Mouse (Mus musculus) liver, embryonic 15.5 days (tissue): ENCODE data around the gene Fam32a. TPM values are rescaled to one million over a fixed set of nuclear protein-coding genes. Genes with fewer than 3 reads are reported as not detected.

Experiments used
- ATAC-seq: fragments of 200-750 bp; cut with Nextera tagmentation; 2 replicates; pipeline ENCODE4 v1.8.0; 2017; ENCODE audit warnings: moderate number of reproducible peaks, mild to moderate bottlenecking, moderate library complexity; ENCODE audit not compliant: insufficient read depth
- H3K27ac ChIP-seq: fragments of 300-500 bp; sonication (generic); replicated peaks from 2 replicates; pipeline ENCODE4 v1.5.1; 2015; ENCODE audit warnings: mild to moderate bottlenecking, inconsistent platforms
- H3K27me3 ChIP-seq: fragments of 300-500 bp; sonication (generic); 2 replicates; pipeline ENCODE4 v1.6.1; 2015; ENCODE audit warnings: mild to moderate bottlenecking, inconsistent platforms
- H3K36me3 ChIP-seq: fragments of 300-500 bp; sonication (generic); replicated peaks from 2 replicates; pipeline ENCODE4 v1.6.1; 2015; ENCODE audit warnings: moderate library complexity, mild to moderate bottlenecking, inconsistent platforms
- H3K4me1 ChIP-seq: fragments of 300-500 bp; sonication (generic); replicated peaks from 2 replicates; pipeline ENCODE4 v1.6.1; 2015; ENCODE audit warnings: inconsistent platforms
- H3K4me2 ChIP-seq: fragments of 300-500 bp; sonication (generic); 2 replicates; pipeline ENCODE4 v1.6.1; 2015; ENCODE audit warnings: moderate library complexity, mild to moderate bottlenecking, inconsistent platforms
- H3K4me3 ChIP-seq: fragments of 300-500 bp; sonication (generic); replicated peaks from 2 replicates; pipeline ENCODE4 v1.5.1; 2015; ENCODE audit warnings: mild to moderate bottlenecking, inconsistent platforms
- H3K9ac ChIP-seq: fragments of 300-500 bp; sonication (generic); 2 replicates; pipeline ENCODE4 v1.6.1; 2015; ENCODE audit warnings: moderate library complexity, mild to moderate bottlenecking, inconsistent platforms
- H3K9me3 ChIP-seq: fragments of 300-500 bp; sonication (generic); replicated peaks from 2 replicates; pipeline ENCODE4 v1.6.1; 2016; ENCODE audit warnings: inconsistent platforms
- WGBS: fragments of 180-500 bp; shearing (Covaris S2); methylation state at CpG from one replicate; pipeline ENCODE4 v1.1.7; 2015; ENCODE audit warnings: mixed read lengths; ENCODE audit not compliant: insufficient replicate concordance; 5-methylcytosine and 5-hydroxymethylcytosine counted together
- polyA plus RNA-seq: library from polyadenylated mRNA; unstranded; fragments of >200 nt; fragmentation: Nextera tagmentation; extraction: Ambion mirVana; gene quantifications from 2 replicates; pipeline ENCODE4 v1.2.1, GENCODE M21; 2015

Fam32a gene
- polyA plus RNA-seq, 1 experiment from 2014 or later, result 32.2 TPM

DNA sequence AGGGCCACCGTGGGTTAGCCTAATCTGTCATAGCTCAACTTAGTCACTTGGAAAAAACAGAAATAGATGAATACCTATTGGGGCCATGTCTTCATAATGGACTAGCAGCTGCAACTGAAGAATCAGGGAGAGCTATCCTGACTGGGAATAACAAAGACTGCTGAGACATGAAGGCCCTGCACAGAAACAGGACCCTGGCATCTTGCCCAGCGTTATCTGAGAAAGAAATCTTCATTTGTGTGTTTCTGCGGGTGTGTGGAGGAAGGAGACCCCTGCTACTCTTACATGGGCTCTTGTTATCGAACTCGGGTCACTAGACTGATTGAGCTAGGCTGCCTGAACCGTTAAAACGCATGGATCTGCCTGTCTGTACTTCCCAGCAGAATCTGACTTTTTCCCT, 21.4 kb downstream of the Fam32a start:
- Histone ChIP-seq H3K4me1 (peaks cover 48% of the 10 kb centered on the region), H3K36me3 (peaks cover 11% of the 10 kb centered on the region; the same call in 1 of the 2 replicates), H3K4me2 (peak overlapping the region; percentile 86), H3K9me3 (no peaks in the 10 kb centered on the region), H3K27ac (peak overlapping the region; percentile 99; the same call in 1 of the 2 replicates), H3K4me3 (peak overlapping the region; percentile 80), H3K9ac (peak overlapping the region; percentile 66), H3K27me3 (no peaks in the 10 kb centered on the region)
- WGBS, result 46% methylated on average over 7 of the region's 7 CpGs
- ATAC-seq, result no peak

DNA sequence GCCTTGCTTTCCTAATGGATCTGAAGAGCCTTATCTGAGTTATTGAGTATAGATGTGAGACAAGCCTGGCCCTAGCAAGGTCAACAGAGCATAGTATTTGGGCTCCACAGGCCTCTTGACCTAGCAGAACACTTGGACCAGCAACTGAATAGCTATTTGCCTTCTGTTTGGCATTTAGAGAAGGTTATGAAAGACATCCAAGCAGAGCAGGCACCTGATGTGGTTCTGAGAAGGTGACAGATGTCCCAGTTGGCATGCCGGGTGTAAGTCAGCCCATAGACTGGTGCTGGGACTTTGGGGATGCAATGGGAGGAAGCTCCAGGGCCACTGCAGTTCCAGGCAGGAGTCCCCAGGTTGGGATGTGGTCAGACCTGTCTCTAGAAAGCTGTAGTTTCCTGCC, 22.7 kb downstream of the Fam32a start:
- no peak for ATAC-seq
- Histone ChIP-seq H3K4me2 (no peak overlapping the region), H3K4me1 (peaks cover 48% of the 10 kb centered on the region), H3K27ac (no peak overlapping the region), H3K9me3 (no peaks in the 10 kb centered on the region), H3K27me3 (no peaks in the 10 kb centered on the region), H3K36me3 (peaks cover 20% of the 10 kb centered on the region), H3K9ac (no peak overlapping the region), H3K4me3 (no peak overlapping the region)
- WGBS, result 89% methylated on average over 1 of the region's 1 CpGs

DNA sequence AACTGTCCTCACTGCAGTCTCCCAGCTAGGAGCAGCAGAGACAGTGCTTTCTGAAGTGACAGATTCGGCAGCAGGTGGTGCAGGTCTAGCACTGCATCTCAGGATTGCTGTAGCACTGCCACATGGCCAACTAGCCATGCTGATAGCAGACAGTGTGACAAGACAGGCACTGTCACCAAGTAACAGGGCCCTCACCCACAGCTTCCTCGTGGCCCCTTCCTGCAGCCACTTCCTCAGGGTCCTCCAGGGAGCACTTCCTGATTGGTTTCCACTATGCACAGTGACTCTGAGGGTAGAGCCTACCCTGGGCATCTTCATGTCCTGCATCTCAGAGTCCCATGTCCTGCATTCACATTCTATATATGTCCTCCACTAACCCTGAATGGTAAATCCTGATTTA, 25.1 kb downstream of the Fam32a start:
- Histone ChIP-seq H3K4me1 (peaks cover 42% of the 10 kb centered on the region), H3K4me2 (peak overlapping the region; percentile 30), H3K27me3 (no peaks in the 10 kb centered on the region), H3K36me3 (peaks cover 33% of the 10 kb centered on the region), H3K9me3 (no peaks in the 10 kb centered on the region), H3K9ac (no peak overlapping the region), H3K27ac (peak overlapping the region; percentile 24; the same call in 1 of the 2 replicates), H3K4me3 (no peak overlapping the region)
- ATAC-seq, result no peak
- 15% methylated on average over 2 of the region's 2 CpGs for WGBS

DNA sequence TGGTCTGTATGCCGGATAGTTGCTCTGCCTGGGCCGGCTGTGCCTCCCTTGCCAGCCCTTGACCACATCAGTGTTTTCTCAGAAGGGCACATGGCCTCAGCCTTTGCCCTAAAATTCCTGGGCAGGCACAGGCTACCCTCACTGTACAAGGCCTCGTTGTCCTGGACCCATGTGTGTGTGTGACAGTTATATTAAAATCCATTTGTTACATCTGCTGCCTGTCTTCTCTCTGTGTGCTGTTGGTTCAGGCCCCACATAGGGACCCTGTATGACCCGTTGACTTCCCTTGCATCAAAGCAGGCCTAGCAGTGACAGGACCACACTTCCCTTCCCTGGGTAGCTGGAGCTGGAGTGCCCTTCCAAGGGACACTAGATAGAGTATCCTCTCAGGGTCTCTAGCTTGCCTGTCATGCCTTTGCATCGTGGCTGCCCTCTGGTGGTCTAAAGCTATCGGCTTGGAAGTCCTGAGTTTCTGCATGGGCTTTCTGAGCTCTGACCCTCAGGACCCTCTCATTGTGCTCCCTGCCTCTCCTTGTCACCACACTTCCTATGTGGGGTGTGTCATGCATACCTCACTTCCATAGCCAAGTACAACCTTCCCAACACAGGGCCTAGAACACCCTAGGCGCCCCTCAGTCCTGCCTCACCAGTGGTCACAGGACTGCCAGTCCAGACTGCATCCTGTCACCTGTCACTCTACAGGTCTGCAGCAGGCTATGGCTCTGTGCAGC, 37.8 kb downstream of the Fam32a start:
- Histone ChIP-seq H3K27ac (no peak overlapping the region), H3K27me3 (no peaks in the 10 kb centered on the region), H3K4me2 (no peak overlapping the region), H3K9ac (no peak overlapping the region), H3K9me3 (no peaks in the 10 kb centered on the region), H3K36me3 (peaks cover 18% of the 10 kb centered on the region), H3K4me1 (peaks cover 5% of the 10 kb centered on the region; the same call in 1 of the 2 replicates), H3K4me3 (no peak overlapping the region)
- 49% methylated on average over 7 of the region's 7 CpGs for WGBS
- ATAC-seq, result no peak

DNA sequence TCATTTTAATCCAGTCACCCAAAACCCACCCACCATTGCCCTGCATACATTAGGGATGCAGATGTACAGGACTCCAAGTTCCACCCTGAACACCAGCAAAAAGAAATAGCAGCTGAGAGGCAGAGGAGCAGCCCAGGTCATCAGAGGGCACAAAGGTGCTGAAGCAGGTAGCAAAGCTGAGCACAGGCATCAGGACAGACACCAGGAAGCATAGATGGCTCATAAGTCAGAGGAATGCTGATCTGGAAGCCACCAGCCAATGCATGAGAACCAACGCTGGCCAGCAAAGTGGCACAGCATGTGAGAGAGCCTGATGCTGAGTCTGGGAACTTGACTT, 38.3 kb downstream of the Fam32a start:
- peaks cover 13% of the 10 kb centered on the region for H3K36me3 ChIP-seq
- 61% methylated on average over 1 of the region's 1 CpGs for WGBS
- no peak overlapping the region for H3K4me3 ChIP-seq
- H3K4me1 ChIP-seq, result peaks cover 5% of the 10 kb centered on the region; the same call in 1 of the 2 replicates
- no peak overlapping the region for H3K4me2 ChIP-seq
- no peaks in the 10 kb centered on the region for H3K27me3 ChIP-seq
- no peaks in the 10 kb centered on the region for H3K9me3 ChIP-seq
- no peak overlapping the region for H3K27ac ChIP-seq
- H3K9ac ChIP-seq, result no peak overlapping the region
- no peak for ATAC-seq

DNA sequence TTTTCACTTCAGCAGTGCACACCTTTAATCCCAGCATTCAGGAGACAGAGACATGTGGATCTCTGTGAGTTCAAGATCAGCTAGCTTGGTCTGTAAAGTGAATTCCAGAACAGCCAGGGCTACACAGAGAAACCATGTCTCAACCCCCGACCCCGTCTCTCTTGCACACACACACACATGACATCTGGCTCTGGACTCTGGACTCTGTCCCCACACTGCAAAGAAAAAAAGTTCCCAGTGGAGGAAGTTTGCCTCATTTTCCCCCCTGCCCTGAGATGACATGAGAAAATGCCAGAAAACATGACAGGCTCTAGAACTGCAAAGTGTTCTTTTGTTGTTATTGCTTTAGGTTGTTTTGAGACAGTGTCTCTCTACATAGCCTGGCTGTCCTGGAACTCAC, 40.3 kb downstream of the Fam32a start:
- Histone ChIP-seq H3K9me3 (no peaks in the 10 kb centered on the region), H3K4me2 (no peak overlapping the region), H3K27ac (no peak overlapping the region), H3K36me3 (no peaks in the 10 kb centered on the region; the same call in 1 of the 2 replicates), H3K9ac (no peak overlapping the region), H3K4me3 (no peak overlapping the region), H3K4me1 (peaks cover 5% of the 10 kb centered on the region; the same call in 1 of the 2 replicates), H3K27me3 (no peaks in the 10 kb centered on the region)
- ATAC-seq, result no peak
- 52% methylated on average over 2 of the region's 2 CpGs for WGBS

DNA sequence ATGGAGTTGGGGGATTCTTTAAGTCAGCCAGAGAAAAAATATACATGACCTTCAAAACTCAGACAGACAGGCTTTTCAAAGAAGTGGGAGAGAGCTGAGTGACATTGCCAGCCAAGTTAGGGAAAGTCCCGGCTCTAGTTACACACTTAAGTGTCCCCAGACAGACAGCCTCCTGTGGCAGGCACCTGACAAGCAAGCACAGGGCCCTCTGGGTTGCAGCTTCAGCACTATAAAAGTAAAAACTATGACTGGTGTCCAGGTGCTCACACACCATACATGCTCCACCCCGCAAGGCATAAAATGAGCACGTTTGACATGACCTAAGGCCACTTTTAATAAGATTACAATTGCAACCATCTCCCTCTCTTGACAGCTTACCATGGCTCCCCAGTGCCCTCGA, 41.1 kb downstream of the Fam32a start:
- H3K4me1 ChIP-seq, result peaks cover 5% of the 10 kb centered on the region; the same call in 1 of the 2 replicates
- H3K9me3 ChIP-seq, result no peaks in the 10 kb centered on the region
- ATAC-seq, result no peak
- no peaks in the 10 kb centered on the region for H3K27me3 ChIP-seq
- no peaks in the 10 kb centered on the region; the same call in 1 of the 2 replicates for H3K36me3 ChIP-seq
- H3K9ac ChIP-seq, result no peak overlapping the region
- no peak overlapping the region for H3K4me3 ChIP-seq
- no peak overlapping the region for H3K4me2 ChIP-seq
- 55% methylated on average over 4 of the region's 4 CpGs for WGBS
- H3K27ac ChIP-seq, result no peak overlapping the region

DNA sequence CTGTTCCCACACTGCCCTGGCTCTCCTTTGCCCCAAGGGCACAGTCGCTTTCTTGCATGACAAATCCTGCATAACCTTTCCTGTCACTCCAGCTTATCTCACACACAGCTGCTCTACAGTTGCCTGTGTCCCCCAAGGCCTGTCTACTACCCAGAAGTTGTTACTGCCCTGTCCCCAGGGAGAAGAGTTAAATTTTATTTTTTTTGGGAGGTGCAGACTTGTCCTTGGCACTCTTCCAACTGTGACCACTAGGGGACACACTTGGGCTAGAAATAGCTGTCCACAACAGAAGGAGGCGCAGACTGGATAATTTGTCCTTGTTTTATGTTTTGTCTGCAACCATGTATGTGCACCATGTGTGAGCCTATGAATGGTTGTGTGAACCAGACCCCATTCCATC, 41.5 kb downstream of the Fam32a start:
- H3K36me3 ChIP-seq, result no peaks in the 10 kb centered on the region; the same call in 1 of the 2 replicates
- H3K27ac ChIP-seq, result no peak overlapping the region
- ATAC-seq, result no peak
- 23% methylated on average over 2 of the region's 2 CpGs for WGBS
- H3K4me2 ChIP-seq, result no peak overlapping the region
- no peak overlapping the region for H3K4me3 ChIP-seq
- H3K9ac ChIP-seq, result no peak overlapping the region
- H3K9me3 ChIP-seq, result no peaks in the 10 kb centered on the region
- no peaks in the 10 kb centered on the region for H3K27me3 ChIP-seq
- H3K4me1 ChIP-seq, result peaks cover 5% of the 10 kb centered on the region; the same call in 1 of the 2 replicates

DNA sequence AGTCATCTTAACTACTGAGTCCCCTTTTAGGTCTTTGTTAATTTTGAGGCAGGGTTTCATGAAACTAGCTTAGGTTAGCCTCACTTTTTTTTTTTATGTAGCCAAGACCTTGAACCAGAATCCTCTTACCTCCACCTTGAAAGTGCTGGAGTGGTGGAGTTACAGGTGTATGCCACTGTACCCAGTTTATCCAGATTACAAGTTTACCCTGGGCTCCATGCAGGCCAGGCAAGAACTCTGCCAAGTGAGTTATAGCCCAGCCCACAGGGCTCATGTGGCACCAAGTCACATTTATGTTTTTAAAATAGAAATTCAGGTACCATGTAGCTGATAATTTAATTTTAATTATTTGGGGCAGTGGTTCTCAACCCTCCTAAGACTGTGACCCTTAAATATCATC, 41.9 kb downstream of the Fam32a start:
- H3K4me1 ChIP-seq, result peaks cover 5% of the 10 kb centered on the region; the same call in 1 of the 2 replicates
- no peak for ATAC-seq
- H3K27ac ChIP-seq, result no peak overlapping the region
- H3K9ac ChIP-seq, result no peak overlapping the region
- no peaks in the 10 kb centered on the region for H3K9me3 ChIP-seq
- no peak overlapping the region for H3K4me2 ChIP-seq
- no peak overlapping the region for H3K4me3 ChIP-seq
- no peaks in the 10 kb centered on the region; the same call in 1 of the 2 replicates for H3K36me3 ChIP-seq
- no peaks in the 10 kb centered on the region for H3K27me3 ChIP-seq

DNA sequence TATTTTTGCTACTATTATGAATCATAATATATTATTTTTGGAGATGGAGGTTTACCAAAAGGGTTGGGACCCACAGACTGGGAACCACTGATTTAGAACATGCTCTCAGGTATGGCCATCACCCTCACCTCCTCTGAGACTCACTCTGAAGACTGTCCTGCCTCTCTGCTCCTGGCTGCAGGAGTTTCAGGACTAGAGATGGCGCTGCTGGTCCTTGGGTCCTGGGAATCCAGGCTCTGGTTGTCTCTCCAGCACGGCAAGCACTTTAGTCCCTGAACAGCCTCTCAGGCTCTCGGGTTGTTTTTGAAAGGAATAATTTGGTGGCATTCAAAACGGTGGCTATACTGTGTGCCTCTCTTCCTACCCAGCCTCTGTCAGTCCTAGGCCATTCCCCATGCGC, 42.3 kb downstream of the Fam32a start:
- Histone ChIP-seq H3K4me2 (no peak overlapping the region), H3K4me1 (peaks cover 5% of the 10 kb centered on the region; the same call in 1 of the 2 replicates), H3K27ac (no peak overlapping the region), H3K9ac (no peak overlapping the region), H3K4me3 (no peak overlapping the region), H3K9me3 (no peaks in the 10 kb centered on the region), H3K36me3 (no peaks in the 10 kb centered on the region), H3K27me3 (no peaks in the 10 kb centered on the region)
- 49% methylated on average over 5 of the region's 5 CpGs for WGBS
- no peak for ATAC-seq

DNA sequence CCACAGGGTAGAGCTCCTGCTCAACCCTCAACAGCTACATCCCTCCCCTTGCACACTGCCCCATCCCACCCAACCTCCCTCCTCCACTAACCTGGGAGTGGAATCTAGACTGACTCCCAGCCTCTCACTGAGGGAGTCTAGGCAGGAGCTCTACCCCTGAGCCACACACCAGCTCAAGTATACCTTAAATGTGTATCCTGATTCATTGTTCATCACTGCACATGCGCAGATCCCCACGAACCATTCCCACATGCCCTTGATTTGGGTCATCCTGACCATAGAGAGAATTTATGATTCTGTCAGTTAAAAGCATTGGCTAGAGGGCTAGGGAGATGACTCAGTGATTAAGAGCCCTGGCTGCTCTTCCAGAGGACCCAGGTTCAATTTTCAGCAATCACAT, 43.2 kb downstream of the Fam32a start:
- H3K9ac ChIP-seq, result no peak overlapping the region
- no peaks in the 10 kb centered on the region for H3K27me3 ChIP-seq
- H3K4me2 ChIP-seq, result no peak overlapping the region
- no peaks in the 10 kb centered on the region for H3K9me3 ChIP-seq
- peaks cover 9% of the 10 kb centered on the region for H3K4me1 ChIP-seq
- H3K27ac ChIP-seq, result no peak overlapping the region
- H3K4me3 ChIP-seq, result no peak overlapping the region
- no peak for ATAC-seq
- H3K36me3 ChIP-seq, result no peaks in the 10 kb centered on the region
- 66% methylated on average over 2 of the region's 2 CpGs for whole genome bisulfite sequencing

DNA sequence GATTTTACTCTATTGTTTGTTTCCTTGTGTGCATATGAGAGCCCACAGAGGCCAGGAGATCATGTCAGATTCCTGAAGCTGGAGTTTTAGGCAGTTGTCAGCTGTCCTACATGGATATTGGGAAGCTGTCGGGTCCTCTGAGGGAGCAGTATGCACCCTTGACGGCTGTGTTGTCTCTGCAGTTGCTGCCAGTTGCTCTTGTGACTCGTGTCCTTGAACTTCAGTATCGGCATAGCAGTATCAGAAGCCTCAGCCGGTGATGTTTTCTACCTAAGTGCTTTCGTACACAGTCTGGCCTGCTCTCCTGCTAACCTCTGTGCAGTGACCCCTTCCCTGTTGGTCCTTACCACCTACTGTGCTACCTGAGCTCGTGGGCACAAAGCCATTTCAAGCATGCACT, 43.9 kb downstream of the Fam32a start:
- no peaks in the 10 kb centered on the region for H3K9me3 ChIP-seq
- H3K27ac ChIP-seq, result no peak overlapping the region
- 57% methylated on average over 7 of the region's 7 CpGs for WGBS
- no peaks in the 10 kb centered on the region for H3K27me3 ChIP-seq
- no peak overlapping the region for H3K4me3 ChIP-seq
- no peak for ATAC-seq
- no peaks in the 10 kb centered on the region for H3K36me3 ChIP-seq
- peaks cover 16% of the 10 kb centered on the region for H3K4me1 ChIP-seq
- H3K4me2 ChIP-seq, result no peak overlapping the region
- H3K9ac ChIP-seq, result no peak overlapping the region
